ENCODE assay signal across 8 mouse cellular contexts in the genomic region with DNA sequence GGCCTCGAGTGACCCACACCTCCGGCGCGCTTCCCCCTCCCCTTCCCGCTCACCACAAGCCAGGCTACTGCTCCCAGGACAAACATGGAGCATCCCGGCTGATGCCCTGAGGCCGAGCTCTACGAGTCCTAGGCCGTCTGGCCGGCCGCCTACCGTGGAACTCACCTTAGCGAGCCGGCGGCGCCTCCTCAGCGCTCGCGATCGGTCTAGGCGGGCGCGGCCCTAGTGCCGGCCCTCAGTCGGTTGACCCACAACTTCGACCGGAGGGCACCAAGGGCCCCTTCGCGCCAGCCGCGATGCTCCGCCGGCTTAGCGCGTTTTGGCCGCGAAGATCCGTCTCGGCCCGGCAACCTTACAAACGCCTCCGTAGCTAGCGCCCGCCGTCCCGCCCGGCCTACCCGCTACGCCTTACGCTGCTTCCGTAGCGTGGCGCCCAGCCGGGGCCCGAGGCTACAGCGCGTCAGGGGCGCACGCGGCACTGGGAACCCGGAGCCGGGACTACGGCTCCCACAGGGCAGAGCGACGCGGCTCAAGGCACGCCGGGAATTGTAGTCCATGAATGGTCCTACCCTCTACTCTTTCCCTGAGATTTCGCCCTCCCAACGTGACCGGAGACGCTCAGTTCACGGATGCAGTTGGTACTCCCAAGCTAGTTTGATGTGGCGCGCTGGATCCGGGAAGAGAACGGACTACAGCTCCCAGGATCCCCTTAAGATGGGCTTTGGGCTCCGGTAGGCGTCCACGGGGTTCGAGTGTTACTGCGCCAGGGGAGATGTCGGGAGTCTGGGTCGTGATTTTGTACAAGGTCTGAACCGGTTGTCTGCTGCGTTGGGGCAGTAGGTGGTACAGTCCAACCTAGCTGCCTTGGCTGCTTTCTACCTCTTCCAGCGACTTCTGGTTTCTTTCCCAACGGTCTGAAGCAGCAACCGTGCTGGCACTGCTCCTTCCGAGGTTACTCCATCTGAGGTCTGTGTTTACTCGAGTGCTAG. TPM values are rescaled to one million over a fixed set of nuclear protein-coding genes. Genes with fewer than 3 reads are reported as not detected.
DNase-seq lines count a peak whose midpoint lies in the region; ATAC-seq and TF ChIP-seq lines count a peak whose summit lies in the region.

Capn15 (minus strand) TSS at position 491 of the 989 bp plus-strand sequence.

- H3K9ac ChIP-seq in ES-Bruce4 (ENCODE audit: low read depth, poor library complexity, severe bottlenecking) = peak within 1 kb of the TSS; percentile 78
- peak within 1 kb of the TSS; percentile 92 for H3K9ac ChIP-seq in forebrain, embryonic 13.5 days
- peak within 1 kb of the TSS; percentile 93 for H3K9ac ChIP-seq in liver, postnatal 0 days (replicated peaks)
- peak within 1 kb of the TSS; percentile 84 for H3K9ac ChIP-seq in neural tube, embryonic 14.5 days (replicated peaks; ENCODE audit: low read depth, low read length)

- under 1% methylated on average over 84 of the region's 91 CpGs for WGBS in forebrain, embryonic 13.5 days
- WGBS in large intestine, adult 2 months = under 1% methylated on average over 91 of the region's 91 CpGs
- WGBS in liver, postnatal 0 days (ENCODE audit: insufficient replicate concordance) = under 1% methylated on average over 91 of the region's 91 CpGs
- under 1% methylated on average over 88 of the region's 91 CpGs for WGBS in neural tube, embryonic 14.5 days

- peak within 1 kb of the TSS; percentile 86 for H3K4me3 ChIP-seq in ES-Bruce4 (ENCODE audit: low read depth, low read length)
- H3K4me3 ChIP-seq in forebrain, embryonic 13.5 days = peak within 1 kb of the TSS; percentile 89
- H3K4me3 ChIP-seq in liver, postnatal 0 days (ENCODE audit: low read depth, low read length) = peak within 1 kb of the TSS; percentile 85
- peak within 1 kb of the TSS; percentile 77 for H3K4me3 ChIP-seq in neural tube, embryonic 14.5 days (ENCODE audit: low read depth, low read length)

- H3K9me3 ChIP-seq in ES-Bruce4 (replicated peaks; ENCODE audit: control insufficient read depth, insufficient read depth, low read length, poor library complexity, severe bottlenecking) = no peaks in the 10 kb centered on the region
- H3K9me3 ChIP-seq in forebrain, embryonic 13.5 days (replicated peaks) = no peaks in the 10 kb centered on the region
- no peaks in the 10 kb centered on the region for H3K9me3 ChIP-seq in liver, postnatal 0 days (ENCODE audit: low read length)
- H3K9me3 ChIP-seq in neural tube, embryonic 14.5 days (ENCODE audit: control insufficient read depth, low read length) = no peaks in the 10 kb centered on the region

- peak; percentile 95 to 96 for DNase-seq in heart, postnatal 10 days
- peak; percentile 82 for DNase-seq in large intestine, adult 2 months (ENCODE audit: low read depth, low spot score)
- peak; percentile 91 for DNase-seq in liver, postnatal 0 days
- DNase-seq in testis, postnatal 10 days (ENCODE audit: low spot score) = peak; percentile 92

- H3K4me1 ChIP-seq in ES-Bruce4 (ENCODE audit: control insufficient read depth, insufficient read depth, low read length) = peaks cover 2% of the 10 kb centered on the region
- H3K4me1 ChIP-seq in forebrain, embryonic 13.5 days = peaks cover 28% of the 10 kb centered on the region
- peaks cover 32% of the 10 kb centered on the region for H3K4me1 ChIP-seq in liver, postnatal 0 days (ENCODE audit: insufficient read depth)
- peaks cover 11% of the 10 kb centered on the region for H3K4me1 ChIP-seq in neural tube, embryonic 14.5 days (ENCODE audit: control insufficient read depth, insufficient read depth, low read length)

- TF ChIP-seq POLR2A in ES-Bruce4 (IDR thresholded peaks at IDR 0.05; ENCODE audit: insufficient read depth, low read length) = no peak

- intact Hi-C loops in heart, postnatal 10 days (cut with DNase I) = no loop called here

- H3K27me3 ChIP-seq in ES-Bruce4 (ENCODE audit: control insufficient read depth, insufficient read depth, low read length, poor library complexity, severe bottlenecking) = no peaks in the 10 kb centered on the region
- no peaks in the 10 kb centered on the region for H3K27me3 ChIP-seq in forebrain, embryonic 13.5 days
- H3K27me3 ChIP-seq in liver, postnatal 0 days (ENCODE audit: insufficient read depth, low read length) = no peaks in the 10 kb centered on the region
- no peaks in the 10 kb centered on the region for H3K27me3 ChIP-seq in neural tube, embryonic 14.5 days (ENCODE audit: control insufficient read depth, insufficient read depth, low read length)

- peak within 1 kb of the TSS; percentile 23 for H3K27ac ChIP-seq in ES-Bruce4 (ENCODE audit: insufficient read depth, low read length)
- peak within 1 kb of the TSS; percentile 79 for H3K27ac ChIP-seq in forebrain, embryonic 13.5 days
- peak within 1 kb of the TSS; percentile 86 for H3K27ac ChIP-seq in liver, postnatal 0 days (ENCODE audit: low read depth)
- peak within 1 kb of the TSS; percentile 82 for H3K27ac ChIP-seq in neural tube, embryonic 14.5 days (ENCODE audit: low read depth, low read length)

- TF ChIP-seq CTCF in ES-Bruce4 (IDR thresholded peaks at IDR 0.05; ENCODE audit: low read depth, low read length) = no peak
- 0 out of 2 replicates have a peak, but pooled peaks have one; percentile 1 for TF ChIP-seq CTCF in liver, postnatal 0 days (IDR thresholded peaks at IDR 0.05; ENCODE audit: low read depth)

- no peak for TF ChIP-seq EP300 in ES-Bruce4 (IDR thresholded peaks at IDR 0.05; ENCODE audit: insufficient read depth, low read depth, low read length)
- TF ChIP-seq EP300 in liver, postnatal 0 days (IDR thresholded peaks at IDR 0.05; ENCODE audit: low read depth) = no peak

- H3K36me3 ChIP-seq in ES-Bruce4 (ENCODE audit: control insufficient read depth, insufficient read depth, low read length, poor library complexity, severe bottlenecking) = no peaks in the 10 kb centered on the region
- peaks cover 23% of the 10 kb centered on the region for H3K36me3 ChIP-seq in forebrain, embryonic 13.5 days (ENCODE audit: poor library complexity, severe bottlenecking)
- H3K36me3 ChIP-seq in liver, postnatal 0 days (replicated peaks; ENCODE audit: insufficient read depth, low read length) = 0 out of 2 replicates have a peak, but pooled peaks cover 2% of the 10 kb centered on the region
- H3K36me3 ChIP-seq in neural tube, embryonic 14.5 days (ENCODE audit: control insufficient read depth, insufficient read depth, low read length) = peaks cover 13% of the 10 kb centered on the region

- H3K4me2 ChIP-seq in forebrain, embryonic 13.5 days = peak within 1 kb of the TSS; percentile 90
- H3K4me2 ChIP-seq in liver, postnatal 0 days (ENCODE audit: low read depth, low read length) = peak within 1 kb of the TSS; percentile 86
- H3K4me2 ChIP-seq in neural tube, embryonic 14.5 days (ENCODE audit: low read depth, low read length) = peak within 1 kb of the TSS; percentile 54

- peak; percentile 94 for ATAC-seq in cerebellum, adult (ENCODE audit: insufficient number of reproducible peaks, low FRiP score, low TSS enrichment)
- peak; percentile 100 for ATAC-seq in forebrain, embryonic 13.5 days
- ATAC-seq in liver, postnatal 0 days = peak; percentile 98
- peak; percentile 99 for ATAC-seq in neural tube, embryonic 14.5 days (ENCODE audit: low read depth)

RNA-seq across cellular contexts. Expression of gene Capn15, which starts in this region (rescaled TPM):
- polyA plus RNA-seq in ES-Bruce4 (2011; ENCODE audit: insufficient read depth, insufficient read length, low read depth, missing spikeins) = 14.2 and 17.0 TPM in 2 replicates
- 16.6 and 17.1 TPM in 2 replicates for polyA plus RNA-seq in forebrain, embryonic 13.5 days (2015; fragmentation: Nextera tagmentation; extraction: Ambion mirVana)
- total RNA-seq in heart, postnatal 10 days (2021) = 10 to 100 TPM; 12.6 to 13.5 TPM
- 26.1 and 44.5 TPM in 2 replicates for polyA plus RNA-seq in large intestine, adult 2 months (2012; rRNA removed)
- 6.6 and 8.3 TPM in 2 replicates for polyA plus RNA-seq in liver, postnatal 0 days (2015; fragmentation: Nextera tagmentation; extraction: Ambion mirVana)
- 21.1 and 24.6 TPM in 2 replicates for polyA plus RNA-seq in neural tube, embryonic 14.5 days (2014; fragmentation: Nextera tagmentation; extraction: Ambion mirVana)

Comparison
In these comparisons a context has a peak if more than half of its experiments do, and no peak if none do; other contexts are left out.
1. Peak in every context shown above with its lines: DNase-seq, ATAC-seq, H3K4me3 ChIP-seq and H3K27ac ChIP-seq.
2. H3K27ac ChIP-seq: peak in every context shown above with its lines; median percentile 86 in liver, postnatal 0 days; 82 in neural tube, embryonic 14.5 days; 79 in forebrain, embryonic 13.5 days; 23 in ES-Bruce4.